Mouse (Mus musculus) C2C12 (cell line): ENCODE results near the gene Dock4. TPM values are rescaled to one million over a fixed set of nuclear protein-coding genes. Genes with fewer than 3 reads are reported as not detected.

Experiments used
- H3K27me3 ChIP-seq: one replicate; pipeline ENCODE4 v1.6.1; 2011; ENCODE audit not compliant: control insufficient read depth, insufficient read depth, insufficient read length
- H3K36me3 ChIP-seq: one replicate; pipeline ENCODE4 v1.6.1; 2011; ENCODE audit not compliant: control insufficient read depth, insufficient read depth
- H3K4me3 ChIP-seq: one replicate; pipeline ENCODE4 v1.5.1; 2011; ENCODE audit warnings: mild to moderate bottlenecking, control low read depth; ENCODE audit not compliant: poor library complexity, insufficient read depth, severe bottlenecking
- H3K79me2 ChIP-seq: one replicate; pipeline ENCODE4 v1.6.1; 2011; ENCODE audit not compliant: control insufficient read depth, insufficient read depth
- H3K79me3 ChIP-seq: one replicate; pipeline ENCODE4 v1.6.1; 2011; ENCODE audit warnings: low read depth, control low read depth
- H3ac ChIP-seq: one replicate; pipeline ENCODE3; 2011; ENCODE audit warnings: low read depth; ENCODE audit not compliant: control insufficient read depth, insufficient read length
- CEBPB ChIP-seq: IDR thresholded peaks from one replicate; pipeline ENCODE4 v1.6.1; 2011; ENCODE audit warnings: low read depth, mild to moderate bottlenecking, control low read depth, moderate library complexity
- CTCF ChIP-seq: IDR thresholded peaks from one replicate; pipeline ENCODE4 v1.5.1; 2011; ENCODE audit not compliant: control insufficient read depth, insufficient read depth, insufficient read length
- FOSL1 ChIP-seq: IDR thresholded peaks from one replicate; pipeline ENCODE4 v1.8.0; 2011; ENCODE audit warnings: mild to moderate bottlenecking, low read length; ENCODE audit not compliant: poor library complexity, insufficient read depth, severe bottlenecking
- MAX ChIP-seq: IDR thresholded peaks from one replicate; pipeline ENCODE4 v1.6.1; 2011; ENCODE audit warnings: mild to moderate bottlenecking, control low read depth
- MYOD1 ChIP-seq: IDR thresholded peaks from one replicate; pipeline ENCODE4 v1.6.1; 2011; ENCODE audit warnings: low read depth; ENCODE audit not compliant: control insufficient read depth, insufficient read length
- MYOG ChIP-seq: IDR thresholded peaks from one replicate; pipeline ENCODE4 v1.6.1; 2011; ENCODE audit not compliant: control insufficient read depth, insufficient read length; ENCODE audit errors: extremely low read depth
- USF1 ChIP-seq: IDR thresholded peaks from one replicate; pipeline ENCODE4 v1.6.1; 2011; ENCODE audit warnings: low read depth, mild to moderate bottlenecking, control low read depth, moderate library complexity
- polyA plus RNA-seq: library from polyadenylated mRNA; unstranded; fragments of >200 nt; fragmentation: generic; extraction: Trizol; gene quantifications from one replicate; pipeline ENCODE4 v1.2.1, GENCODE M21; 2012; ENCODE audit warnings: missing spikeins

Dock4 gene
- polyA plus RNA-seq, 1 experiment, result 0.80 TPM

DNA sequence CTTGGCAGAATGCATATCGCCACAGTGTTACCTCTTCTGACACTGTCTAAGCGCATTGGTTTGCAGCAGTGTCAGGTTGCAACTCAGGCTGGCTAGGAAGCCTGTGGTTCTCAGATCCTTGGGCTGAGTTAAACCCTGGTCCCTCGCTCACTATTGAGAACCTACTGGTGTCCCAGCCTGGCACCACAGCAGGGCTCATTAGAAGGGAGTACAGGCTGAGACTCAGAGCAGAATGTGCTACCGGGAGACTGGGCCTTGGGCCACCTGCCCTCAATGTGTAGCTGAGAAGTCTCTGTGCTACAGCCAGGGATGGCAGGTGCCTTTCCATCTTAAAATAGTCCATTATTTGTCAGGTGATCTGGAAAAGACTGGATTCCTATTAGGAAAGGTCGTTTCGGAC, 18.5 kb downstream of the Dock4 start:
- Histone ChIP-seq H3K36me3 (no peaks in the 10 kb centered on the region), H3K27me3 (no peaks in the 10 kb centered on the region), H3K79me3 (no peaks in the 10 kb centered on the region), H3K4me3 (no peak overlapping the region), H3ac (no peak overlapping the region), H3K79me2 (no peaks in the 10 kb centered on the region)
- no peak for TF ChIP-seq MAX
- no peak for TF ChIP-seq MYOG
- TF ChIP-seq MYOD1, result no peak
- no peak for TF ChIP-seq CEBPB
- no peak for TF ChIP-seq FOSL1
- no peak for TF ChIP-seq CTCF
- TF ChIP-seq USF1, result no peak

DNA sequence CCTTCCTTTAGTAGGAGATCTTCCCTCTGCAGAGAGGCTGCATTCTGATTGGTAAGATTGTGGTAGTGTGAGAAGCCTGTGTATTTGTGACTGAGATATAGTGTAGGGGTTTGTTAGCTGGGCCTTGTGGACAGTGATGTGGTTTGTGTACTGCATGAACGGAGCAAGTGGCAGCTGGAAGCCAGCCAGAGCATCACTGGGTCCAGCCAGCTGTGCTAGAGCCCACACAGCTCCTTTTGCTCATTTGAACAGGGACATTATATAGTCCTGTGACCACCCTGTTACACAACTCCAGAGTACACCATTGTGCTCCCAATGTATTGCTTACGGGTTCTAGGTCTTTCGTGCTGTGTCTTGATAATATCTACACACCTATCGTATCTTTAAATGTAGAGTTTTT, 22.5 kb downstream of the Dock4 start:
- TF ChIP-seq MAX (no peak), USF1 (no peak), MYOG (no peak), FOSL1 (no peak), MYOD1 (no peak), CEBPB (no peak), CTCF (no peak)
- Histone ChIP-seq H3K79me2 (no peaks in the 10 kb centered on the region), H3K4me3 (no peak overlapping the region), H3ac (no peak overlapping the region), H3K36me3 (no peaks in the 10 kb centered on the region), H3K79me3 (no peaks in the 10 kb centered on the region), H3K27me3 (no peaks in the 10 kb centered on the region)

DNA sequence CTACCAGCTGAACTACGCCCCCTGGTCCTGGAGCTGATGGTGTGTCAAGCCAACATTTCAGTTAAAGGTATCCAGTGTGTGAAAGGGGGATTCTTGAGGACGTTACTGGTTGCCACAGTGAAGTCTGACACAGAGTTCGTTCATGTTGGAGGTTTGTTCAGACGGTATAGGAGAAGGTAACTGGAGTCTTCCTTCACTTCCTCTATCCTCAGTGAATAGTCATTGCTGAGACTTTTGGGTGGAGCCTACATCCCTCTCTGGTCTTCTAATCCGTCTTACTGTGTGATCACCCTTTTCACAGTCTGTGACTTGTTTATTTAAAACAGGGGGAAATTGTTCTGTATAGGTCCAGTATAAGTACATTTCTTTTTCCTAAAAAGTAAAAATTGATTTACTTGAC, 23.3 kb downstream of the Dock4 start:
- Histone ChIP-seq H3ac (no peak overlapping the region), H3K4me3 (no peak overlapping the region), H3K36me3 (no peaks in the 10 kb centered on the region), H3K79me2 (no peaks in the 10 kb centered on the region), H3K79me3 (no peaks in the 10 kb centered on the region), H3K27me3 (no peaks in the 10 kb centered on the region)
- TF ChIP-seq FOSL1 (no peak), CEBPB (no peak), MYOD1 (no peak), USF1 (no peak), MYOG (no peak), MAX (no peak), CTCF (no peak)

DNA sequence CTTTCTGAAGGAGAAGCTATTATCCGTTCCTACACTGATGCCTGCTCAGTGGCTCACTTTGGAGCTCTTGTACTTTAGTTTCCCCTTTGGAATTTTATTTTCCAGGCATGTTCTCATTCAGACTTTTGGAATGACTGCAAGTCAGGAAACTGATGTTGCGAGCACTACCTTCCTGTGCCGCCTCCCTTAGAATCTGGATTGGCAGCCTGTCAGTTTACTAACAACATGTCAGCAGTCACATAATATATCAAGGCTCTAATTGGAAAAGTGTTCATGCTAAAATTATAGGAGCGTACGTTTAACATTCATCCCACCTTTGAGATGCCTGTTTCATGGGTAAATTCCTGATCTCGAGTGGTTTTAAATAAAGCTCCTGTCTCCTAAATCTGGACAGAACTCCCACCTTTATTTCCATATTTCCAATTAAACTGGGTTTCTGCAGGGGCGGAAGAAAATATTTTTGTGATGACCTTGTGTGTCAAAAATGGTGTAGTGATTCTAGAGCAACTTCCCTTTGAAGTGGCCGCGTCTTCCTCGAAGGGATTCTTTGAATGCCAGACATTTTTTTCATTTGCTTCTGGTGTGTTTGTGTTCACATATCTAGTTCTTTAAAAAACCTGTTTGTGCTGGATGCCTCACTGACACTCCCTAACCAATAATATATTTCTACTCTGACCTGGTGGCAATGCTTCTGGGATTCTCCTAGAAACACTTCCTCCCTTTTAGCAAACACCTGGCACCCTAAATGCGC, 26.1 kb downstream of the Dock4 start:
- Histone ChIP-seq H3K27me3 (no peaks in the 10 kb centered on the region), H3K79me2 (no peaks in the 10 kb centered on the region), H3ac (no peak overlapping the region), H3K79me3 (no peaks in the 10 kb centered on the region), H3K36me3 (no peaks in the 10 kb centered on the region), H3K4me3 (no peak overlapping the region)
- TF ChIP-seq MYOD1, result no peak
- no peak for TF ChIP-seq FOSL1
- no peak for TF ChIP-seq CEBPB
- TF ChIP-seq MYOG, result no peak
- TF ChIP-seq MAX, result no peak
- TF ChIP-seq USF1, result no peak
- TF ChIP-seq CTCF, result no peak

GRCm38 (mm10) chr12:40473709-40474108, 28.0 kb downstream of the Dock4 start:
- Histone ChIP-seq H3K36me3 (no peaks in the 10 kb centered on the region), H3K79me2 (no peaks in the 10 kb centered on the region), H3K27me3 (no peaks in the 10 kb centered on the region), H3K4me3 (no peak overlapping the region), H3ac (no peak overlapping the region), H3K79me3 (no peaks in the 10 kb centered on the region)
- TF ChIP-seq MAX (no peak), CTCF (no peak), CEBPB (no peak), FOSL1 (no peak), MYOD1 (no peak), USF1 (no peak), MYOG (no peak)
